Mouse (Mus musculus) hematopoietic multipotent progenitor cell, adult 10-12 weeks (in vitro differentiated cells): ENCODE data around the gene Tpcn2. TPM values are rescaled to one million over a fixed set of nuclear protein-coding genes. Genes with fewer than 3 reads are reported as not detected.

Experiments
- polyA plus RNA-seq: library from polyadenylated mRNA; stranded (reverse); fragments of >175 nt; gene quantifications from 2 replicates; pipeline ENCODE4 v1.2.3, GENCODE M21; 2012; ENCODE audit warnings: low replicate concordance

Gene Tpcn2
- 11.0 and 17.6 TPM in 2 replicates for polyA plus RNA-seq

GRCm38 (mm10) chr7:145283487-145284187 is at the start of gene Tpcn2:
TSS of gene Tpcn2 (minus strand) at chr7:145284011.

DNA sequence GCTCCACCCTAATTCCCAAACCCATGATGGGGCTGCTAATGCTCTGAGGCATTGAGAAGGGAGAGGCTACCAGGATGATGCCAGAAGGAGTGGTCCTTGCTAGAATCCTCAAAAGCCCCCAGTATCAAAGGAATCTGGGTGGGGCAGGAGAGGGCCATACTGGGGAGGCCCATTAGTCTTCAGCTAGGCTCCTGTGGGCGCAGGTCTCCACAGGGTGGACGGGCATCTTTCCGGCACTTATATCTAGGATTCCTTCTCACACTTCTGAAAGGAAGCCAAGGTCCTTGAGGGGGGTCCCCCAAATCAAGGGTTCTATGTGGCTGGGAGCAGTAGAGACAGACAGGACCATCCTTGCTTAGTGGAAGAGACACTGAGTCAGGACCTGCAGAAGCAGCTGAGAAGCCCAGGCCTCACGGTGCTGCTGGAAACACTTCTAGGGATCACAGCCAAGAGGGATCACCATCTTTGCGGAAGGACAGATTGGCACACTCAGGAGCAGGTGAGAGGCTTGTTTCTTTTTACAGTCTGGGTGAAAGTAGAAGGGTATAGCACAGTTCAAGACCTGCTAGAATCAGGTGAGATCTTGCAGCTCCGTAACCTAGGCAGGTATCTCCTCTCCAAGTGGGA is 31.1 kb upstream of the Tpcn2 start, which contains the start of gene Mrgprd:
Gene Mrgprd (plus strand): TSS at position 51 of the 627 bp plus-strand sequence.

DNA sequence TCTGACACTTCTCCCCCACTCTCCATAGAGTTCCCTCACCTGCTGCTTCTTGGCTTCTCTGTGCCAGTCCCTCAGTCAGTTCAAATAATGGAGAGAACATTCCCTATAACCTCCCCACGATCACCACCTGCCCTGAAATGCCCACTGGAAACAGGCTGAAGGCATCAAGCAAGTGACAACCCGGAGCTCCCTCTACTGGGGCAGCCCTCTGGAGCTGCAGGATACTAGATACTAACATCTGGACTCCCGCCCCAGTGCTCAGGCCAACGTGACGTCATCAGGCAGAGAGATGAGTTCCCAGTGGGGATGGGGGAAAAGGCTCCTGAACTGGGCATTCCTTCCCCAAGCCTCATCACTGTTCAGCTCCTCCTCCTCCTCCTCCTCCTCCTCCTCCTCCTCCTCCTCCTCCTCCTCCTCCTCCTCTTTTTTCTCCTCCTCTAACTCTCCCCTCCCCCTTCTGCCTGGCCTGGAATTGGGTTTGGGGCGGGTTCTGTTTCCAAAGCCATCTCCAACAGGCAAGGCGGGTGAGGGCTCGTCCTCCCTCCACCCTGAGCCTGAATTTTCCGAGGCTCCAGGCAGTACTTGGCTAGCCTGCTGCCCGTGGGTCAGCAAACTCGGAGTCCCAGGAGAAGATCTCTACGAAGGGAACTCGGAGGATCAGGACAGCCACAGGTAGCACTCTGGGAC is 16.7 kb upstream of the Tpcn2 start, which contains the start of gene Mrgprf:
Gene Mrgprf (plus strand): TSS at position 508 of the 687 bp plus-strand sequence.

DNA sequence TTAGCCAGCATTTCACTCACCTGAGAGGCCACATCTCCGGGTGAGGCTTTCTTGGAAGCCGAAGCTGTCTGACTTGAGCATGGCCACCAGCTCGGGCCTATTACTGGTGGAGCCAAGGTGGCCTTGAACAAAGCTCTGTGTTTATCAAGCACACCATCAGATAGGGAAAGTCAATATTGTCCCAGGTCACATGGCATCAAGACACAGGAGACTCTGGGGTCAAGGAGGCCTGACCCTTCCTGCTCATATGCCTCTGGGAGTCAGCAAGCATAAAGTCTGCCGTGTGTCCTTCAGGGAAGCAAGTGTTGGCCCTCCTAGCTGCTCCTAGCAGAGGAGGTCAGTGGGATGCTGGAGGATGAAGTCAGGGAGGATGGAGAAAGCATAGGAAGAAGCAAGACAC is 75.8 kb downstream of the Tpcn2 start, which contains the start of gene 1810010D01Rik:
Gene 1810010D01Rik (minus strand): TSS at position 114 of the 400 bp plus-strand sequence.

Other genes starting within 250 kb of the Tpcn2 start
- gene 1810010D01Rik, start 75.9 kb downstream of the Tpcn2 start, polyA plus RNA-seq, result 2.4 and 6.6 TPM in 2 replicates
- not detected in 2 replicates for gene Mrgprf, start 16.8 kb upstream of the Tpcn2 start, polyA plus RNA-seq
- not detected in 2 replicates for gene Mrgprd, start 30.8 kb upstream of the Tpcn2 start, polyA plus RNA-seq